Mouse (Mus musculus) kidney, postnatal 0 days (tissue): ENCODE measurements at regions not wholly inside any gene's neighbourhood (a gene's known extent, or its start where the extent isn't known, plus 50 kb on each side); places are given as distances from the start of the nearest gene placed in this dataset.

Experiments used
- ATAC-seq: fragments of 200-750 bp; cut with Nextera tagmentation; replicated peaks from 2 replicates; pipeline ENCODE4 v1.8.0; 2017; ENCODE audit warnings: low read depth, moderate number of reproducible peaks, moderate TSS enrichment, moderate library complexity; ENCODE audit not compliant: low FRiP score
- DNase-seq: peaks from one replicate; pipeline ENCODE4 v3.0.0-alpha.2; 2016; ENCODE audit warnings: low spot score
- H3K27ac ChIP-seq: fragments of 300-500 bp; sonication (generic); 2 replicates; pipeline ENCODE4 v1.5.1; 2014; ENCODE audit warnings: mild to moderate bottlenecking
- H3K27me3 ChIP-seq: fragments of 300-500 bp; sonication (generic); 2 replicates; pipeline ENCODE4 v1.6.1; 2014; ENCODE audit warnings: low read length, mixed read lengths; ENCODE audit not compliant: insufficient read depth
- H3K36me3 ChIP-seq: fragments of 300-500 bp; sonication (generic); 2 replicates; pipeline ENCODE4 v1.6.1; 2014; ENCODE audit warnings: low read length, mixed read lengths; ENCODE audit not compliant: insufficient read depth
- H3K4me1 ChIP-seq: fragments of 300-500 bp; sonication (generic); replicated peaks from 2 replicates; pipeline ENCODE4 v1.6.1; 2014; ENCODE audit warnings: antibody characterized with exemption, low read length, mixed read lengths; ENCODE audit not compliant: insufficient read depth
- H3K4me2 ChIP-seq: fragments of 300-500 bp; sonication (generic); 2 replicates; pipeline ENCODE4 v1.6.1; 2014; ENCODE audit warnings: mild to moderate bottlenecking, low read length, moderate library complexity, mixed read lengths
- H3K4me3 ChIP-seq: fragments of 300-500 bp; sonication (generic); replicated peaks from 2 replicates; pipeline ENCODE4 v1.5.1; 2014; ENCODE audit warnings: low read depth, low read length
- H3K9ac ChIP-seq: fragments of 300-500 bp; sonication (generic); 2 replicates; pipeline ENCODE4 v1.6.1; 2014; ENCODE audit warnings: low read depth, low read length
- H3K9me3 ChIP-seq: fragments of 300-500 bp; sonication (generic); replicated peaks from 2 replicates; pipeline ENCODE4 v1.6.1; 2016; ENCODE audit warnings: low read length, inconsistent platforms, mixed read lengths
- CTCF ChIP-seq: IDR thresholded peaks from 2 replicates; pipeline ENCODE4 v1.5.1; 2016; ENCODE audit warnings: antibody characterized with exemption, low read depth, mild to moderate bottlenecking, moderate library complexity
- whole genome bisulfite sequencing: fragments of 180-500 bp; shearing (Covaris S2); extraction: QIAGEN DNeasy Blood & Tissue Kit; methylation state at CpG from one replicate; pipeline ENCODE4 v1.1.7; 2014; 5-methylcytosine and 5-hydroxymethylcytosine counted together

DNA sequence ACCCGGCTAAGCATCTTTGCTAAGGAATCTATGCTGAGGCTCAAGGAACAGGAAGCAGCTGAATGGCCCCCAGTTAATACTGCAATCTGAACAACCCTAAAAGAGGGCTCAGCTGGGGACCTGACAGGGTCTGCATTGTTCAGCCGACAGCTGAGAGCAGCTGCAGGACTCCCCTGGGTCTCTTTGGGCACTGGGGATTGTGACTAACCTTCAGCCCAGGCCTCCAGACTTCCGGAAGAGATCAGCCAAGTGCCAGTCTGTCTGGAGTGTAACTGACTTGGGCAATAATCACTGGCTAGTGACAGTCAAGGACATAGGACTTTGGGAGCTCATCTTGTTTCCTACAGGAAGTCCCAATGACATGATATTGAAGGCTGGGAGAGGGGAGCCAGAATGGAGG, 73.1 kb downstream of the Rpusd4 start:
- no peak for TF ChIP-seq CTCF
- ATAC-seq (no peak), DNase-seq (no peak)
- Histone ChIP-seq H3K4me1 (peaks cover 7% of the 10 kb centered on the region; the same call in 1 of the 2 replicates), H3K36me3 (no peaks in the 10 kb centered on the region), H3K9ac (no peak overlapping the region), H3K4me3 (no peak overlapping the region), H3K9me3 (no peaks in the 10 kb centered on the region), H3K27ac (no peak overlapping the region), H3K27me3 (no peaks in the 10 kb centered on the region), H3K4me2 (no peak overlapping the region)
- WGBS, result 32% methylated on average over 3 of the region's 3 CpGs

DNA sequence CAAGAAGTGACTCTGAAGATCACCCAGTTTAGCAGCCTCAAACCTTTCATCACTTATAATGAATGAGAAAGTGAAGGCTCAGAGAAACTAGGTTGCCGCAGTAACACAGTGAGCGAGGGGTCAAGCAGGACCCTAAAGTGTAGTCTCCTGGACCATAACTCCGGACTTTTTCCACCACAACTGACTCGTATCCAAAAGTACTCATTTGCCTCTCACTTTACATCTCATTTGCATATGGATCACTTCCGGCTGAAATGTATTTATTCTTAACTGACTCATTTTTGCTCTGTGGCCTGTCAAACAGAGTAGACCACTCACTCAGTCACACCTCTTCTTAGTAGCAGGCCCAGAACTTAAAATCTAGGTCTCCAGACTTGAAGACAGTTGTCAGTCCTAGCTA, 73.7 kb downstream of the Rpusd4 start:
- Histone ChIP-seq H3K27me3 (no peaks in the 10 kb centered on the region), H3K4me1 (peaks cover 5% of the 10 kb centered on the region; the same call in 1 of the 2 replicates), H3K27ac (no peak overlapping the region), H3K9ac (no peak overlapping the region), H3K36me3 (no peaks in the 10 kb centered on the region), H3K4me2 (no peak overlapping the region), H3K4me3 (no peak overlapping the region), H3K9me3 (no peaks in the 10 kb centered on the region)
- 83% methylated on average over 5 of the region's 5 CpGs for WGBS
- TF ChIP-seq CTCF, result no peak
- ATAC-seq, result no peak
- no peak for DNase-seq

DNA sequence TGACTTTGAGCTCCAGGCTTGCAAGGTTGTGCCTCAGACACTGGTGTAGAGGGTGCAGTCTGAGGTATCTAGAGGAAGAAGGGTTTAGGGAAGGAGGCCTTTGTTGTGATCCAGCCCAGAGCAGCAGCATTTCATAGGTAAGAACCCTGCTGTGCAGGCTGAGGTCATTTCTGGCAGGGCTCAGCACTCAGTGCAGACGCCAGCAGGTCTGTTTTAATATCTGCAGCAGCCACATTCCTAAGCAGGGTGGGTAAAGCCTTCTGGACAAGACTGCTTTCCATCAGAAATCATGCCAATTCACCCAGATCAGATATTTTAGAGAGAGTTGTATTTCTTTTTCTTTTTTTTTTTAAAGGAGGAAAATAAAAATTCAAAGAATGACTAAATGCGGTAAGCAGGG, 74.8 kb downstream of the Rpusd4 start:
- H3K9me3 ChIP-seq, result no peaks in the 10 kb centered on the region
- peaks cover 5% of the 10 kb centered on the region; the same call in 1 of the 2 replicates for H3K4me1 ChIP-seq
- H3K4me3 ChIP-seq, result no peak overlapping the region
- 70% methylated on average over 2 of the region's 2 CpGs for WGBS
- no peak overlapping the region for H3K27ac ChIP-seq
- H3K4me2 ChIP-seq, result no peak overlapping the region
- H3K36me3 ChIP-seq, result no peaks in the 10 kb centered on the region
- no peak for ATAC-seq
- no peaks in the 10 kb centered on the region for H3K27me3 ChIP-seq
- no peak for DNase-seq
- no peak overlapping the region for H3K9ac ChIP-seq
- TF ChIP-seq CTCF, result no peak

DNA sequence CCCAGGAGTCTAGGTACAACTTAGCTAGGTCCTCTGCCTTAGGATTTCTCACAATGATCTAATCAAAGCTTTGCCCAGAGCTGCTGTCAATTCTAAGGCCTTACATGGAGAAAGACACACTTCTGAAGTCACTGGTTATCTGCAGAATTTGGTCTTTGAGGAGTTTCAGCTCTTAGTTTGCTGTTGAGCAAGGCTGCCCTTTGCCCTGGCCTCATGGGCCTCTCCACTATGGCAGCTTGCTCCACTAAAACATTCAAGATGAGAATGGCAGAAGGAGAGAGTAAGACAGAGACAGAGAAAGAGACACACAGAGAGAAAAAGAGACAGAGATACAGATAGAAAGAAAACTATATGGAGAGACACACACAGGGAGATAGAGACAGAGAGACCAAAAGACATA, 75.7 kb downstream of the Rpusd4 start:
- ATAC-seq, result no peak
- no peak overlapping the region for H3K4me2 ChIP-seq
- H3K36me3 ChIP-seq, result no peaks in the 10 kb centered on the region
- H3K4me3 ChIP-seq, result no peak overlapping the region
- no peaks in the 10 kb centered on the region for H3K9me3 ChIP-seq
- peaks cover 5% of the 10 kb centered on the region; the same call in 1 of the 2 replicates for H3K4me1 ChIP-seq
- TF ChIP-seq CTCF, result no peak
- no peak overlapping the region for H3K27ac ChIP-seq
- no peak overlapping the region for H3K9ac ChIP-seq
- no peak for DNase-seq
- no peaks in the 10 kb centered on the region for H3K27me3 ChIP-seq

DNA sequence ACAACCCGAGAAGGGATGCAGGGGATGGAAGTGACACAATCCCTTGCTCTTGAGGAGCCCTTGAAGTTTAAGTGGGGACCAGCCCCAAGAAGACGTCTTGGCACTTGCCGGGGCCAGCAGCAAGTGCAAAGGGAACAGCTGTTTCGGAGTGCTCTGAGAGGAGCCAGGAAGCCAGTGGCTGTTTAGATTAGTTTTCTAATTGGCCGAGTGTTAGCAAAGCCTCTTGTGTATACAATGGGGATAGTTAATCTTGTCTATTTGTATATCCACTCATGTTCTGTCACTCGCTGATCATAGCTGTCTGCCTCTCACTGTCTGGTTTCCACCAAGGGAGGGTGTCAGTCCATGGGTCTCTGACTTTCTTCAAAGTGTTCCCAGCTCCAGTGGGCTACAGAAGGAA, 76.6 kb upstream of the Cdon start:
- Histone ChIP-seq H3K9ac (no peak overlapping the region), H3K9me3 (no peaks in the 10 kb centered on the region), H3K4me2 (no peak overlapping the region), H3K36me3 (no peaks in the 10 kb centered on the region), H3K4me3 (no peak overlapping the region), H3K4me1 (peaks cover 5% of the 10 kb centered on the region; the same call in 1 of the 2 replicates), H3K27ac (no peak overlapping the region), H3K27me3 (no peaks in the 10 kb centered on the region)
- TF ChIP-seq CTCF, result no peak
- DNase-seq (no peak), ATAC-seq (no peak)
- WGBS, result 40% methylated on average over 6 of the region's 6 CpGs

DNA sequence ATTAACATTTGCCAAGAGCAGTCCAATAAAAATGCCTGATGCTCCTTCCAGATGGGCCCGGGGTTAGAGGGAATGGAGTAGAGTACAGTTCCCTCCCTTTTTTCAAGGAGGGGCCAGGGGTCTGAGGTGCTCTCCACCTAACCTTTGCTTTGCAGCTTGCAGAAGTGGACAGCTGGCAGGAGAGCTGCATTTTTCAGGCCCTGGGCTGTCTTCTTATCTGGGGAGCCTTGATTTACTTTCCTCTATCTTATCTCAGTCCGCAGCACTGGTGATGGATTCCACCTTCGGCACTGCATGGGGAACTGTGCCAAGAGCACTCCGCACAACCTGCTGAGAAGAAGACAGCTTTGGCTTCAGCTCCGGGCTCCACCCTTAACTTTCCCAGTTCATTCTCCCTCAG, 74.5 kb upstream of the Cdon start:
- WGBS, result 44% methylated on average over 5 of the region's 5 CpGs
- DNase-seq (no peak), ATAC-seq (no peak)
- Histone ChIP-seq H3K27ac (no peak overlapping the region), H3K4me3 (no peak overlapping the region), H3K4me2 (no peak overlapping the region), H3K27me3 (no peaks in the 10 kb centered on the region), H3K4me1 (no peaks in the 10 kb centered on the region), H3K9ac (no peak overlapping the region), H3K9me3 (no peaks in the 10 kb centered on the region), H3K36me3 (no peaks in the 10 kb centered on the region)
- TF ChIP-seq CTCF, result no peak

DNA sequence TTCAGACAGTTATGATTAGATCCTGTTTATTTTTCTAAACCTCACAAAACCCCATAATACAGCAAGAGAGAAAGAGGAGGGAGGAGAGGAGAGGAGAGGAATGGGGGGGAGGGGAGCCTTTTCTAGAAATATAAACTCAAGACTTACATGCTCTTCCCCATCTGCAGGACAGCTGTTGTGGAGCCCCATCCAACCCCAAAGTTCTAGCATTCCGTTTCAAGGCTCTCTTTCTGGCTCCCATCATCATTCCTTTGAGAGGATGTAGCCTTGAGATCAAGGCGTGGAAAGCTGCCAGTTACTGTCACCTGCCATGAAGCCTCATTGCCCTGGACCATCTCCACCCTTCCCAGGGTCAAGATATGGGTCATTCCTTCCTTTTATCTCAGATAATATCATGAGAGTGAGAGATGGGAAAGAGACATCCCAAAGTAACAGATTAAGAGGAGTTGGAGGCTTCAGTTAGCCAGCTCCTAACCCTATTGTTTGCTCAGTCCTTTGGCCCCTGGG, 70.8 kb upstream of the Cdon start:
- Histone ChIP-seq H3K4me3 (no peak overlapping the region), H3K4me1 (no peaks in the 10 kb centered on the region), H3K9me3 (no peaks in the 10 kb centered on the region), H3K9ac (no peak overlapping the region), H3K4me2 (no peak overlapping the region), H3K36me3 (no peaks in the 10 kb centered on the region), H3K27ac (no peak overlapping the region), H3K27me3 (no peaks in the 10 kb centered on the region)
- no peak for DNase-seq
- ATAC-seq, result no peak
- TF ChIP-seq CTCF, result no peak
- WGBS, result 73% methylated on average over 2 of the region's 2 CpGs
